Mouse (Mus musculus) kidney, embryonic 16.5 days (tissue): ENCODE data around the gene Col13a1. TPM values are rescaled to one million over a fixed set of nuclear protein-coding genes. Genes with fewer than 3 reads are reported as not detected.

Experiments
- ATAC-seq: fragments of 200-750 bp; cut with Nextera tagmentation; 2 replicates; pipeline ENCODE4 v1.8.0; 2017; ENCODE audit warnings: moderate TSS enrichment; ENCODE audit not compliant: low FRiP score, low TSS enrichment
- H3K27ac ChIP-seq: fragments of 300-500 bp; sonication (generic); 2 replicates; pipeline ENCODE4 v1.5.1; 2014; ENCODE audit warnings: low read length
- H3K27me3 ChIP-seq: fragments of 300-500 bp; sonication (generic); 2 replicates; pipeline ENCODE4 v1.6.1; 2014; ENCODE audit warnings: low read length, control low read depth, mixed read lengths; ENCODE audit not compliant: insufficient read depth
- H3K36me3 ChIP-seq: fragments of 300-500 bp; sonication (generic); 2 replicates; pipeline ENCODE4 v1.6.1; 2014; ENCODE audit warnings: low read length, control low read depth, mixed read lengths; ENCODE audit not compliant: insufficient read depth
- H3K4me1 ChIP-seq: fragments of 300-500 bp; sonication (generic); 2 replicates; pipeline ENCODE4 v1.6.1; 2014; ENCODE audit warnings: low read length, control low read depth, mixed read lengths; ENCODE audit not compliant: insufficient read depth
- H3K4me2 ChIP-seq: fragments of 300-500 bp; sonication (generic); replicated peaks from 2 replicates; pipeline ENCODE4 v1.6.1; 2014; ENCODE audit warnings: low read depth, low read length
- H3K4me3 ChIP-seq: fragments of 300-500 bp; sonication (generic); 2 replicates; pipeline ENCODE4 v1.5.1; 2014; ENCODE audit warnings: mild to moderate bottlenecking, low read length
- H3K9ac ChIP-seq: fragments of 300-500 bp; sonication (generic); replicated peaks from 2 replicates; pipeline ENCODE4 v1.6.1; 2014; ENCODE audit warnings: low read length
- H3K9me3 ChIP-seq: fragments of 300-500 bp; sonication (generic); 2 replicates; pipeline ENCODE4 v1.6.1; 2016; ENCODE audit warnings: low read length, control low read depth
- WGBS: fragments of 180-500 bp; shearing (Covaris S2); extraction: QIAGEN DNeasy Blood & Tissue Kit; methylation state at CpG from one replicate; pipeline ENCODE4 v1.1.7; 2014; 5-methylcytosine and 5-hydroxymethylcytosine counted together
- polyA plus RNA-seq: library from polyadenylated mRNA; unstranded; fragments of >200 nt; fragmentation: Nextera tagmentation; extraction: Ambion mirVana; gene quantifications from 2 replicates; pipeline ENCODE4 v1.2.1, GENCODE M21; 2015

Gene Col13a1
- polyA plus RNA-seq, 1 experiment from 2014 or later, result 6.7 TPM

GRCm38 (mm10) chr10:61827950-61828936 is 150.7 kb downstream of the Col13a1 start:
- no peaks in the 10 kb centered on the region for H3K36me3 ChIP-seq
- no peaks in the 10 kb centered on the region for H3K27me3 ChIP-seq
- no peak overlapping the region for H3K4me3 ChIP-seq
- no peak overlapping the region for H3K4me2 ChIP-seq
- H3K9ac ChIP-seq, result no peak overlapping the region
- no peaks in the 10 kb centered on the region for H3K9me3 ChIP-seq
- H3K27ac ChIP-seq, result no peak overlapping the region
- no peak for ATAC-seq
- H3K4me1 ChIP-seq, result peaks cover 17% of the 10 kb centered on the region
- WGBS, result 86% methylated on average over 32 of the region's 32 CpGs

- H3K9me3 ChIP-seq, result no peaks in the 10 kb centered on the region
- no peak overlapping the region for H3K4me2 ChIP-seq
- H3K36me3 ChIP-seq, result no peaks in the 10 kb centered on the region
- H3K4me1 ChIP-seq, result peaks cover 17% of the 10 kb centered on the region
- H3K4me3 ChIP-seq, result no peak overlapping the region
- 23% methylated on average over 16 of the region's 16 CpGs for WGBS
- peak overlapping the region; percentile 9; the same call in 1 of the 2 replicates for H3K9ac ChIP-seq
- H3K27me3 ChIP-seq, result no peaks in the 10 kb centered on the region
- H3K27ac ChIP-seq, result peak overlapping the region; percentile 91
- peak; percentile 72 for ATAC-seq
These were observed 152.0 kb downstream of the Col13a1 start for GRCm38 (mm10) chr10:61826753-61827435.

- Histone ChIP-seq H3K27ac (peak overlapping the region; percentile 91), H3K4me1 (peaks cover 17% of the 10 kb centered on the region), H3K9ac (no peak overlapping the region), H3K4me2 (no peak overlapping the region), H3K27me3 (no peaks in the 10 kb centered on the region), H3K4me3 (no peak overlapping the region), H3K36me3 (no peaks in the 10 kb centered on the region), H3K9me3 (no peaks in the 10 kb centered on the region)
- WGBS, result 51% methylated on average over 13 of the region's 13 CpGs
- peak; percentile 17; the same call in 1 of the 2 replicates for ATAC-seq
These were observed 152.7 kb downstream of the Col13a1 start for GRCm38 (mm10) chr10:61825979-61826752.

GRCm38 (mm10) chr10:61825536-61825935 is 153.4 kb downstream of the Col13a1 start:
- Histone ChIP-seq H3K36me3 (no peaks in the 10 kb centered on the region), H3K4me3 (no peak overlapping the region), H3K9me3 (no peaks in the 10 kb centered on the region), H3K4me2 (no peak overlapping the region), H3K4me1 (peaks cover 17% of the 10 kb centered on the region), H3K27me3 (no peaks in the 10 kb centered on the region), H3K9ac (no peak overlapping the region), H3K27ac (no peak overlapping the region)
- WGBS, result 52% methylated on average over 5 of the region's 5 CpGs
- no peak for ATAC-seq

- H3K4me3 ChIP-seq, result no peak overlapping the region
- H3K9ac ChIP-seq, result no peak overlapping the region
- no peak overlapping the region for H3K4me2 ChIP-seq
- H3K27me3 ChIP-seq, result no peaks in the 10 kb centered on the region
- no peak for ATAC-seq
- peaks cover 17% of the 10 kb centered on the region for H3K4me1 ChIP-seq
- 50% methylated on average over 4 of the region's 4 CpGs for WGBS
- no peaks in the 10 kb centered on the region for H3K9me3 ChIP-seq
- no peak overlapping the region for H3K27ac ChIP-seq
- no peaks in the 10 kb centered on the region for H3K36me3 ChIP-seq
These were observed 155.2 kb downstream of the Col13a1 start for GRCm38 (mm10) chr10:61823731-61824115.

- Histone ChIP-seq H3K27me3 (no peaks in the 10 kb centered on the region), H3K4me2 (no peak overlapping the region), H3K4me3 (no peak overlapping the region), H3K27ac (no peak overlapping the region), H3K4me1 (peaks cover 17% of the 10 kb centered on the region), H3K36me3 (no peaks in the 10 kb centered on the region), H3K9me3 (no peaks in the 10 kb centered on the region), H3K9ac (no peak overlapping the region)
- no peak for ATAC-seq
- 48% methylated on average over 7 of the region's 7 CpGs for WGBS
These were observed 155.8 kb downstream of the Col13a1 start for GRCm38 (mm10) chr10:61822968-61823730.

- Histone ChIP-seq H3K27me3 (no peaks in the 10 kb centered on the region), H3K4me1 (no peaks in the 10 kb centered on the region), H3K9me3 (no peaks in the 10 kb centered on the region), H3K9ac (no peak overlapping the region), H3K27ac (no peak overlapping the region), H3K4me2 (no peak overlapping the region), H3K36me3 (no peaks in the 10 kb centered on the region), H3K4me3 (no peak overlapping the region)
- 64% methylated on average over 9 of the region's 9 CpGs for WGBS
- ATAC-seq, result no peak
These were observed 158.9 kb downstream of the Col13a1 start for GRCm38 (mm10) chr10:61820050-61820449.

- Histone ChIP-seq H3K4me1 (no peaks in the 10 kb centered on the region; the same call in 1 of the 2 replicates), H3K27ac (no peak overlapping the region), H3K9ac (no peak overlapping the region), H3K9me3 (no peaks in the 10 kb centered on the region), H3K36me3 (no peaks in the 10 kb centered on the region), H3K27me3 (no peaks in the 10 kb centered on the region), H3K4me3 (no peak overlapping the region), H3K4me2 (no peak overlapping the region)
- WGBS, result 66% methylated on average over 5 of the region's 5 CpGs
- no peak for ATAC-seq
These were observed 166.9 kb downstream of the Col13a1 start for GRCm38 (mm10) chr10:61811987-61812386.

GRCm38 (mm10) chr10:61798133-61798576 is 180.8 kb downstream of the Col13a1 start:
- no peak for ATAC-seq
- peaks cover 3% of the 10 kb centered on the region; the same call in 1 of the 2 replicates for H3K9me3 ChIP-seq

More at GRCm38 (mm10) chr10:61798133-61798576, 180.8 kb downstream of the Col13a1 start:
- H3K36me3 ChIP-seq, result no peaks in the 10 kb centered on the region
- H3K27ac ChIP-seq, result no peak overlapping the region
- H3K4me2 ChIP-seq, result no peak overlapping the region
- no peaks in the 10 kb centered on the region for H3K27me3 ChIP-seq
- H3K9ac ChIP-seq, result no peak overlapping the region
- no peak overlapping the region for H3K4me3 ChIP-seq
- WGBS, result 65% methylated on average over 15 of the region's 15 CpGs
- peaks cover 12% of the 10 kb centered on the region for H3K4me1 ChIP-seq
